Mouse (Mus musculus) activated CD4-positive, CD25-positive, alpha-beta regulatory T cell, adult 4 months (primary cell): ENCODE data around the gene Smad9. TPM values are rescaled to one million over a fixed set of nuclear protein-coding genes. Genes with fewer than 3 reads are reported as not detected.

Source experiments
- ATAC-seq: one replicate; pipeline ENCODE4 v1.8.0; 2017
- polyA plus RNA-seq, 2 experiments: library from polyadenylated mRNA; unstranded; fragments of 100-300 nt; shearing (Covaris generic); gene quantifications; one replicate each; pipeline ENCODE4 v1.2.1; 2017

Gene Smad9
- polyA plus RNA-seq, 2 experiments from 2014 or later = not detected

DNA sequence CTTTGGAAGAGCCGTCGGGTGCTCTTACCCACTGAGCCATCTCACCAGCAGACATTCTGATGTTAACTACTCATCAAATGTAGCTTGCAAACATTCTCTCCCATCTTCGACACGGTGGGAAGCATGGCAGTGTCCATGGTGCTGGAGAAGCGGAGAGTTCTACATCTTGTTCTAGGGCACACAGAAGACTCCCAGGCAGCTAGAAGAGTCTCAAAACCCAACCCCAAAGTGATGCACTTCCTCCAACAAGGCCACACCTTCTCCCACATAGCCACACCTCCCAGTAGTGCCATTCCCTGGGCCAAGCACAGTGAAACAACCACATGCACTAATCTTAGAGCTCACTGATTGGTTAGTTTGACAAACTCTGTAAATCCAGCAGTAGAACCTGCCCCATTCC lies 53.7 kb downstream of the Smad9 start:
- no peak for ATAC-seq

DNA sequence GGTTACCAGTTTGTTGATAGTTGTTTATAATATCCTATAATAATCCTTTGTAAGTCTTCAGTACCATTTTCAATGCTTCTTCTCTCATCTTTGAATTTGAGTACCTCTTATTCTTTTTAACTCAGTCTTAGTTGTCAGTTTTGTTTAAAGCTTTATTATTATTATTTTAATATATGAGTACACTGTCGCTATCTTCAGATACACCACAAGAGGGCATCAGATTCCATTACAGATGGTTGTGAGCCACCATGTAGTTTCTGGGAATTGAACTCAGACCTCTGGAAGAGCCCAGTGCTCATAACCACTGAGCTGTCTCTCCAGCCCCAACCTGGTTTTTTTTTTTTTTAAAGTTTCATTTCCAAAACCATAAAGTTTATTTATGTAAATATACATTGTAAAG lies 56.2 kb downstream of the Smad9 start:
- ATAC-seq = no peak

DNA sequence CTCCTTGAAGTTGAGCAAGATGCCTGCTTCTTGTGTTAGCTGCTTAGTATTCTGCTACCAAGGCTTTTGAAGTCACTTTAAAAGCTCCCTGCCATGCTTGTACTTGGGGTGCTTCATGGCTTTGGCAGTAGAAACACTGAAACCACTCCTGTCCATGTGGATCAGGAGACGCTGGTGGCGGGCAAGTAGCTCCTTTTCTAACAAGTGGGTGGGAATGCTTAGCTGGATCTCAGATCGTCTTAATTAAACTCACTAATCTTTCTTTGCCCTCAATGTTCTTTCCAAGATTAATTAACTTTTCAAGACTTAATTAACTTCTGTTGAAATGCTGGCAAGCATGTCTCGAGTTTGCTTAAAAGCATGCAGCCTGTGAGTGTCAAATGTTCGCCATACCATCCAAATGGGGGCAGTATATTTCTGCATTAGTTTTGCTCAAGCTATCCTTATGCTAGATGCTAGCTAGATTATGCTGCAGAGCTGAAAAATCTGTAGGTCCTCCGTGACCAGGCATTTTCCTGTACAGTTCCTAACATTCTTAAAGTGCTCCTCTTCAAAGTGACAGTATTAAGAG lies 58.1 kb downstream of the Smad9 start:
- ATAC-seq = no peak

DNA sequence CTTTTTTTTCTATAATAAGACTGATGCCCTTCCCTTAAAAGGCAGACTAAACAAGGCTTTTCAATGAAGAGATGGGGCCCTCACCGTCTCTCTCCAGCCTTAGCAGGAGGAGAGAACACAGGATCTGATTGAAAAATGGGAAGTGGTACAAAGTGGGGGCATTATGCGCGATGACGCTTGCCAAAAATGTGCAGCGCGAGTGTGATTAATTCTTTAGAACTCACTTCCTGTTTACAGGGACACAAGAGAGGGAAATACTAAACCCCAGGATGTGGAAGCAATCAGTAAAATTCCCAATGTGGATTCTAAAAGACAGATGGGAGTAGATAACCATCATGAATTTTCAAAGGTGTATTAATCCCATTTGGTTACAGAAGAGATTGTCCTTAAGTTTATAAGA lies 59.2 kb downstream of the Smad9 start:
- no peak for ATAC-seq

DNA sequence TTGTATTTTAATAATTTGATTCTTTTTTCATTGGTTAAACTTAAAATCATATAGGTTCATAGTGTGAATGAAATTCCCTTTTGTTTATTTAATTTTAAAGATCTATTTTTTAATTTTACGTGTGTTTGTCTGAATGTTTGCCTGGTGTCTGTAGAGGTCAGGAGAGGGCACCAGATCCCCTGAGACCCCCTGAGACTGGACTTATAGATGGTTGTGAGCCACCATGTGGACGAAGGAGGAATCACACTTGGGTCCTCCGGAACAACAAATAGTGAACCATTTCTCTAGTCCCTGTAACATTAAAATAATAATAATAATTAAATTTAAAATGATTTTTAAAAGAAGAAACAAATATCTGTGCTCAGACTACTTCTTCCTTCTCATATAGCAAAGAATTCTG lies 59.9 kb downstream of the Smad9 start:
- peak; percentile 73 for ATAC-seq

DNA sequence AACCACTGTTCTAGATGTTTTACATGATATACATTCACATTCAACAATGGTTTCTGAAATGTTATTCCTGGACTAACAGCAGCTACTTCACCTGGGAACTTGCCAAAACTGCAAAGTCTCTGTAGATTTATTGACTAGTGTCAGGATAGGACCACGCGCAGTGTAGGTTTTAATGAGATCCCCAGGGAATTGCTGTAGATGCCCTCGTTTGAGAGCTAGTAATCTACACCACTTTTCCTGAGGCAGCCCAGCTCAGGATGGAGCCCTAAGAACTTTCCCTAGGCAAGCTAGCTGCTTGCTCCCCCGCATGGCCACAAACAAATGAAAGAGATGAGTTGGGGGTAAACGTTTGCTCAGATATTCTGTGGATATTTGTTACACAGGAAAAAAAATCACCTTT lies 67.1 kb downstream of the Smad9 start:
- ATAC-seq = no peak

DNA sequence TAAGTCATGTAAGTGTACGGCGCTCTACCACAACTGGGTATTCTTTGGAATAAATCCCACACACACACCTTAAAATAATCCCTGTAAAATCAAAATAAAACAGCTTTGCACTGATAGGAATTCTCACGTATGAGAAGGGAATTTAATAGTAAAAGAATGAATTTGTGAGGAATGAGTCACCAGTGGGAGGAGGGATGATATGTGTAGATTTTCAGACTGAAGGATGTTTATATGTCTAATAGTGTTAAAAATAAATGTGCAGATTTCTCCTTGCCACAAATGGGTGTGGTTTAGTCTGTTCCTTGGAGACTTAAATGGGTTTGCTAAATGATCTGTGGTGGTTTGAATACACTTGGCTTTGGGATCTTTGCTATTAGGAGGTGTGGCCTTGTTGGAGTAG lies 77.1 kb downstream of the Smad9 start:
- no peak for ATAC-seq

DNA sequence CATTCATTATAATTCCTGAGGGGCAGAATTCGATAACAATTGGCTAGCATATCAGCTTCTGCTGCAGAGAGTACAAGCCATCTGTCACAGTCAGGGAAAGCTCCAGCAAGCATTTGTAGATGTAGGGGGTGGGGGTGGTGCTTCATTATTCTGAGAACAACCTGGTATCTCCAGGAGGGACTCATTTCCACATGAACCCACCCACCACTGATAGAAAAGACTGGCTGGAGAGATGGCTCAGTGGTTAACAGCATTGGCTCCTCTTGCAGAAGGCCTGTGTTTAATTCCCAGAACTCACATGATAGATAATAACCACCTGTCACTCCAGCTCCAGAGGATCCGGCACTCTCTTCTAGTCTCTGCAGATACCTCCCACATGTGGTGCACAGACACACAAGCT lies 80.0 kb downstream of the Smad9 start:
- no peak for ATAC-seq

Other genes with a start within 250 kb of the Smad9 start
- 100 to 1,000 TPM; 168 to 188 TPM for gene Supt20, start 62.8 kb upstream of the Smad9 start, polyA plus RNA-seq
- gene Gm21958, start 41.2 kb upstream of the Smad9 start, polyA plus RNA-seq = 1 to 10 TPM in 1 of 2 experiments, not detected in 1; 2.0 TPM
- 100 to 1,000 TPM; 205 to 218 TPM for gene Exosc8, start 20.2 kb upstream of the Smad9 start, polyA plus RNA-seq
- 10 to 100 TPM; 76.6 to 88.1 TPM for gene Alg5, start 20.0 kb upstream of the Smad9 start, polyA plus RNA-seq
- gene Rfxap, start 52.2 kb downstream of the Smad9 start, polyA plus RNA-seq = 1 to 10 TPM; 3.9 to 6.9 TPM
- not detected for gene Sertm1, start 160.3 kb downstream of the Smad9 start, polyA plus RNA-seq